Mouse (Mus musculus) frontal cortex, postnatal 10 days (tissue): ENCODE measurements at regions not wholly inside any gene's neighbourhood (a gene's known extent, or its start where the extent isn't known, plus 50 kb on each side); places are given as distances from the start of the nearest gene placed in this dataset.
A peak's percentile ranks its signal among the peaks of the same experiment; 100 is the strongest.

Source experiments
- DNase-seq, 2 experiments: peaks; one replicate each; pipeline ENCODE4 v3.0.0; 2022; ENCODE audit warnings: low spot score in 2 of 2, mixed read lengths in 1 of 2

GRCm38 (mm10) chr16:46587056-46587455 lies 88.7 kb upstream of the Nectin3 start:
- no peak for DNase-seq

- no peak for DNase-seq
Measured at GRCm38 (mm10) chr16:46584502-46584901, 86.2 kb upstream of the Nectin3 start.

GRCm38 (mm10) chr16:46581115-46581514 lies 82.8 kb upstream of the Nectin3 start:
- DNase-seq, result peak; percentile 18 to 30

GRCm38 (mm10) chr16:46574221-46574620 lies 75.9 kb upstream of the Nectin3 start:
- DNase-seq, result no peak

GRCm38 (mm10) chr16:46567446-46567845 lies 69.1 kb upstream of the Nectin3 start:
- no peak for DNase-seq

GRCm38 (mm10) chr16:46566020-46566581 lies 67.8 kb upstream of the Nectin3 start:
- no peak for DNase-seq

- DNase-seq, result no peak
Measured at GRCm38 (mm10) chr16:46557281-46557680, 59.0 kb upstream of the Nectin3 start.

- no peak for DNase-seq
Measured at GRCm38 (mm10) chr16:46548207-46548606, 49.9 kb upstream of the Nectin3 start.
